Mouse (Mus musculus) heart, embryonic 13.5 days (tissue): ENCODE data around the gene Gm21738. TPM values are rescaled to one million over a fixed set of nuclear protein-coding genes. Genes with fewer than 3 reads are reported as not detected.
"Not testable (repeated sequence)": the region's sequence is repeated elsewhere in the genome, so short reads cannot be mapped to it uniquely, and the experiment has no call there.

ENCODE experiments used
- ATAC-seq: fragments of 200-750 bp; cut with Nextera tagmentation; 2 replicates; pipeline ENCODE4 v1.8.0; 2017; ENCODE audit warnings: moderate TSS enrichment; ENCODE audit not compliant: insufficient number of reproducible peaks, low FRiP score, low TSS enrichment; ENCODE audit errors: extremely low read depth
- H3K27ac ChIP-seq: fragments of 300-500 bp; sonication (generic); replicated peaks from 2 replicates; pipeline ENCODE4 v1.5.1; 2015; ENCODE audit warnings: moderate library complexity, mild to moderate bottlenecking, inconsistent platforms
- H3K27me3 ChIP-seq: fragments of 300-500 bp; sonication (generic); replicated peaks from 2 replicates; pipeline ENCODE4 v1.6.1; 2015; ENCODE audit warnings: mild to moderate bottlenecking, inconsistent platforms
- H3K36me3 ChIP-seq: fragments of 300-500 bp; sonication (generic); 2 replicates; pipeline ENCODE4 v1.6.1; 2015; ENCODE audit warnings: mild to moderate bottlenecking, inconsistent platforms
- H3K4me1 ChIP-seq: fragments of 300-500 bp; sonication (generic); 2 replicates; pipeline ENCODE4 v1.6.1; 2015; ENCODE audit warnings: inconsistent platforms
- H3K4me2 ChIP-seq: fragments of 300-500 bp; sonication (generic); 2 replicates; pipeline ENCODE4 v1.6.1; 2015; ENCODE audit warnings: inconsistent platforms, mild to moderate bottlenecking, moderate library complexity
- H3K4me3 ChIP-seq: fragments of 300-500 bp; sonication (generic); 2 replicates; pipeline ENCODE4 v1.5.1; 2015; ENCODE audit warnings: moderate library complexity, mild to moderate bottlenecking, inconsistent platforms
- H3K9ac ChIP-seq: fragments of 300-500 bp; sonication (generic); 2 replicates; pipeline ENCODE4 v1.6.1; 2015; ENCODE audit warnings: inconsistent platforms, mild to moderate bottlenecking, moderate library complexity
- H3K9me3 ChIP-seq: fragments of 300-500 bp; sonication (generic); 2 replicates; pipeline ENCODE4 v1.6.1; 2016; ENCODE audit warnings: inconsistent platforms
- WGBS: fragments of 180-500 bp; shearing (Covaris S2); methylation state at CpG from one replicate; pipeline ENCODE4 v1.1.7; 2015; ENCODE audit warnings: mixed read lengths; 5-methylcytosine and 5-hydroxymethylcytosine counted together
- polyA plus RNA-seq: library from polyadenylated mRNA; unstranded; fragments of >200 nt; fragmentation: Nextera tagmentation; extraction: Ambion mirVana; gene quantifications from 2 replicates; pipeline ENCODE4 v1.2.1, GENCODE M21; 2015

The Gm21738 gene
- polyA plus RNA-seq, result 0.32 and 1.5 TPM in 2 replicates

DNA sequence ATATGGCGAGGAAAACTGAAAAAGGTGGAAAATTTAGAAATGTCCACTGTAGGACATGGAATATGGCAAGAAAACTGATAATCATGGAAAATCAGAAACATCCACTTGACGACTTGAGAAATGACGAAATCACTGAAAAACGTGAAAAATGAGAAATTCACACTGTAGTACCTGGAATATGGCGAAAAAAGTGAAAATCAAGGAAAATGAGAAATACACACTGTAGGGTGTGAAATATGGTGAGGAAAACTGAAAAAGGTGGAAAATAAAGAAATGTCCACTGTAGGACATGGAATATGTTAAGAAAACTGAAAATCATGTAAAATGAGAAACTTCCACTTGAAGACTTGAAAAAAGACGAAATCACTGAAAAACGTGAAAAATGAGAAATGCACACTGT lies at the start of gene Gm21738:
TSS of gene Gm21738 (minus strand) at position 101 of the 400 bp plus-strand sequence.
- not testable (repeated sequence) for ATAC-seq, H3K9me3 ChIP-seq, H3K4me3 ChIP-seq, H3K27me3 ChIP-seq, H3K4me1 ChIP-seq, H3K9ac ChIP-seq, H3K27ac ChIP-seq, H3K4me2 ChIP-seq, H3K36me3 ChIP-seq
- 72% methylated on average over 7 of the region's 7 CpGs for WGBS

- not testable (repeated sequence) for H3K36me3 ChIP-seq, H3K4me1 ChIP-seq, H3K4me2 ChIP-seq, ATAC-seq, H3K9ac ChIP-seq, H3K27ac ChIP-seq, H3K4me3 ChIP-seq, H3K27me3 ChIP-seq
- peaks cover 11% of the 10 kb centered on the region; the same call in 1 of the 2 replicates for H3K9me3 ChIP-seq
- 79% methylated on average over 7 of the region's 7 CpGs for WGBS
These were observed 35.0 kb downstream of the Gm21738 start for GRCm38 (mm10) chr14:19383741-19384140.

Other genes starting within 250 kb of the Gm21738 start
- gene Gm2244, start 131.0 kb upstream of the Gm21738 start, polyA plus RNA-seq, result 0.42 and 0.52 TPM in 2 replicates
- gene Gm2237, start 166.2 kb upstream of the Gm21738 start, polyA plus RNA-seq, result 1.8 and 2.9 TPM in 2 replicates
- not detected in 2 replicates for gene Gm5458, start 183.7 kb upstream of the Gm21738 start, polyA plus RNA-seq